Mouse (Mus musculus) neutrophil, adult 5-6 weeks (primary cell): ENCODE results near the gene Mst1. TPM values are rescaled to one million over a fixed set of nuclear protein-coding genes. Genes with fewer than 3 reads are reported as not detected.

ENCODE experiments used
- ATAC-seq: fragments of 151-379, 151-347 bp; 2 replicates; pipeline ENCODE4 v1.8.0; 2017; ENCODE audit warnings: mild to moderate bottlenecking, moderate TSS enrichment; ENCODE audit not compliant: insufficient number of reproducible peaks, poor library complexity, low FRiP score, severe bottlenecking; ENCODE audit errors: extremely low read depth
- total RNA-seq: library from RNA; stranded (forward); fragments of 200-1000 nt; gene quantifications from 2 replicates; pipeline ENCODE4 v1.2.3, GENCODE M21; 2017

Gene Mst1
- total RNA-seq, 1 experiment from 2014 or later, result not detected

DNA sequence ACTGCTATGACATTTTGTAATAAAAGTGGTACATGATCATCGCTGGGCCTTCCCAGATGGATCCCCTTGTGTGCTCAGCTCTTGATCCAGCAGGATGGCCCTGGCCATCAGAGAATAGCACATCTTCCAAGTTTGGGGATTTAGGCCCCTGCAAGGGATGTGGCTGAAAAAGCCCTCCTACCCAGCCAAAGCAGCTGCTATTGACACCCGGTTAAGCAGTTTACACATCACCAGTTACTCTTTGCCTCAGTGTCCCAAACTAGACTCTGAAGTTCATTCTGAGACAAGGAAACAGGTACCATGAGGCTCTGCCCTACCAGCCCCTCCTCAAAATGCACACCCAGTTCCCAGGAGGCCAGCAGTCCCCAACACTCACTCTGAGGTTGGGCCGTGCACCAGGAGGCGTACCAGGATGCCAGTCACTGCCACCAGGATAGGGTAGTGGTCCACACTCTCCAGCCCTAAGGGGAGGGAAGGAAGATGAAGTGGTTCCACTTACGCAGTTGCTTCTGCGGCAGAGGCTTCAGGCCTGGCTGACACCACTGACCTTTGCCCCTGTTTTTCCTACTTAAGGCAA, 24.5 kb upstream of the Mst1 start:
- no peak for ATAC-seq

DNA sequence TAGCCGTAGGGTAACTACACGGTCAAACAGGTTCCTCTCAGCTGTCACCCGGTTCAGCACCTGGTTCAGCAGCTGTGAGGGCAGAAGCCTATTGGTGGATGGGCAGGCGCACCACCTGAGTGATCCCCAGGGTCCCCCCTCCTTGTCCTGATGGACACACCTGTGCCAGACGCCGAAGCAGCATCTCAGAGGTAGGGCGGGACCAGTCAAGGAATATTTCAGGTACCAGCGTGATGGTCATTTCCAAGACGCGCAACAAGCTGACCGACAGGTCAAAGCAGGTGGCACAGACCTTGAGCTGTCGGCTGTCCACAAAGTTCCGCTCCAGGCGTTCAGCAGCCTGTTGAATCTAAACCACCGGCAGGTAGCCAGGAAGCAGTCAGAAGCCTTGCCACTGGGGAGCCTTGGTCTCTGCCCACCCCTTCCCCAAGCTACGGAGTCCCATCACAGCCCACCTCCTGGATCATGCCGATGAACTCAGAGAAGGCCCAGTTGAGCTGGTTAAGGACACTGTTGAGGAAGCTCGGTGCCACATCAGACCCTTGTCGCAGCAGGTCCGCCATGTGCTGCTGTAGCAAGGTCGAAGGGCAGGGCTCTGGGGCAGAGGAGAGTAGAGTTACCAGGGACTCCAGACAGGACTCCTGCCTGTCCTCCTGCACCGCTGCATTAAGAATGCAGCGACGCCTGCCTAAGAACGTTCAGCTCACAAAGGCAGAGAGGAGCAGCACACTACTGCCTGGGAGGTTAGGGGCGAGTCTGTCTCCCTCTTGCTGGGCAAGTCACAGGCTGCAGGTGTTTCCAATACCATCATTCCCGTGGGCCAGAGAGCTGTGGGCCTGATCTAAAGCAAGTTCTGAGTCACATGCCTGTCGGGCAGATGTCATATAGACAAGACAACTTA, 23.6 kb upstream of the Mst1 start:
- no peak for ATAC-seq

GRCm38 (mm10) chr9:108057262-108057562, 23.0 kb upstream of the Mst1 start:
- ATAC-seq, result no peak

- ATAC-seq, result no peak
These were observed 21.9 kb upstream of the Mst1 start for GRCm38 (mm10) chr9:108058291-108058690.

DNA sequence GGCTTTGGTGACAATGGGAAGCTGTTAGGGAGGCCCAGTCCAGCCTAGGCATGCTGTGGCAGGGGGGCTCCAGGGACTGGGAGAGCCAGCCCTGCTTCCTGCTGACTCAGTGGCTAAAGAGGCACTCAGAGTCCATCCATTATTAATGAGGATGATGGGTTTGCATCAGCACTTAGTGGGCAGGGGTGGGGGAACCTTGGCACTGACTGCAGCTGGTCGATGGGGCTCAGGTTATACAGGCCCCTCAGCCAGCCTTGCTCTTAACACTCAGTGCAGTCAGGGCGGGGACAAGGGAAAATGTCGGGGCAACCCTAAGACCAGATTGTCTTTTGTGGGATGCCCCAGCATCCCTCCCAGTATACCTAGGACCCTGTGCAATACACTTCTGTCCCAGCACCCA, 18.1 kb upstream of the Mst1 start:
- ATAC-seq, result no peak

DNA sequence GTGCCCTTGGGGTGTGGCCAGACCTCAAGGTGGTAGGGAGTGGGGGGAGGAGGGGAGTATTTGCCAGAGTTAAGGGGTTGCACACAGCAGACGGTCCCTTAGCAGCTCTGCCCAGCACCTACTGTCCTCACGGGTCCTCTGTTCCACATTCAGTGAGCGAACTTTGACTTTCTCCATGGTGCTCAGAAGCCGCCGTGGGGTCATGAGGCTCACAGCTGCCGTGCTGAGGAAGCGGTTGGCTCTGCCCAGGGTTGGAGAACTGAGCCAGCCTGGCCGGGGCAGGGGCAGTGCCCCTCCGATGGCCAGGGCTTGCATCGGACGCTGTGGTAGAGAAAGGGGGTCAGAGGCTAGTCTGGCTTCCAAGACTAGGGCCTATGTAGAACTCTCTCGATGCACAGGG, 16.9 kb upstream of the Mst1 start:
- ATAC-seq, result no peak

GRCm38 (mm10) chr9:108065491-108066011, 14.7 kb upstream of the Mst1 start:
- no peak for ATAC-seq

GRCm38 (mm10) chr9:108067199-108067598, 13.0 kb upstream of the Mst1 start:
- no peak for ATAC-seq

DNA sequence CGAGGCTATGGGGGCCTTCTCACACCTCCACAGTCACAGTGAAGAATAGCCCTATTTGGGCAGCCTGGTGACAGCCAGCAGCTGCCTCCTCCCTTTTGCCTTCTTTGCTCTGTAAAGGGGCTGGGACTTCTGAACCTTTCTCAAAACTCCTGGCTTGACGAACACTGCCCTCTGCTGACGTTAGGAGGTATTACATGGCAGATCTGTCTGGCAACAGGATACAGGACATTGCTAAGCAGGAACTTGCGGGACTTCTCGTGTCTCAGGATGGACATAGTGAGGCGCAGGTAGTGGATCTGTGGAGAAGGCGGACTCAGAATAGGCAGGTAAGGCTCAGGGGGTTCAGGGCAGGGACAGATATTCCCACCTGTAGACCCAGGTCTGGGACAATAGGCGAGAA, 12.3 kb upstream of the Mst1 start:
- peak; percentile 77 for ATAC-seq

- no peak for ATAC-seq
These were observed 11.2 kb upstream of the Mst1 start for GRCm38 (mm10) chr9:108069007-108069406.

DNA sequence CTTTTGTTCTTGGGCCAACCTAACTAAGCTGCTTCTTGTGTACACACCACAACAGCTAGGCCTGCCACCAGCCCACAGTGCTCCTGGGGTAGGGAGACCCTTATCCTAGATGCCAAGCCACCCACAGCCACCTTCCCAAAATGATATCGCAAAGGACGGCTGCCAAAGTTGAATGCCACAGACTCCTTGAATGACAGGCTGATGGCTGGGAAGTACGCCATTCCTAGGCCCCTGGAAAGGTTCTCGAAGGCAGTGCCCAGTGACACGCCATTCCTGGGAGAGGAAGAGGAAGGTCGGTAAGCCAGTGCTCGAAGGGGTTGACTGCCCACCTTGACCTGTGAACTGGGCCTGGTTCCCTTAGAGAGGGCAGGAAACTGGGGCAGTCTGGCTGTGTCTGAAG, 10.7 kb upstream of the Mst1 start:
- no peak for ATAC-seq

DNA sequence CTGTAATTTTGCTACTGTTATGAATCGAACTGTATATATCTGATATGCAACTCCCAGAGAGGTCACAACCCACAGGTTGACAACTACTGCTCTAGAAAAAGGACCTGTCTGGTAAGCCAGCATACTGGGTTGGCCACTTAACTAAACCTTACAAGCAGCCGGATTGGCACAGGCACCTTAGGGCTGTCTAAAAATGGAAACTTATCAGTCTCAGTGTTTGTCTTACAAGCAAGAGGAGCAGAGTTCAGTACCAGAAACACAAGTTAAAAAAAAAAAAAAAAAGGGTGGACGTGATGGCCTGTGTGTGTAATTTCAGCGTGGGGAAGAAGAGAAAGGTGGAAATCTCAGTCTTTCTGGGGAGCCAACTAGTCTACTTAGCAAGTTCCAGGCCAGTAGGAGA, 8.4 kb upstream of the Mst1 start:
- no peak for ATAC-seq

DNA sequence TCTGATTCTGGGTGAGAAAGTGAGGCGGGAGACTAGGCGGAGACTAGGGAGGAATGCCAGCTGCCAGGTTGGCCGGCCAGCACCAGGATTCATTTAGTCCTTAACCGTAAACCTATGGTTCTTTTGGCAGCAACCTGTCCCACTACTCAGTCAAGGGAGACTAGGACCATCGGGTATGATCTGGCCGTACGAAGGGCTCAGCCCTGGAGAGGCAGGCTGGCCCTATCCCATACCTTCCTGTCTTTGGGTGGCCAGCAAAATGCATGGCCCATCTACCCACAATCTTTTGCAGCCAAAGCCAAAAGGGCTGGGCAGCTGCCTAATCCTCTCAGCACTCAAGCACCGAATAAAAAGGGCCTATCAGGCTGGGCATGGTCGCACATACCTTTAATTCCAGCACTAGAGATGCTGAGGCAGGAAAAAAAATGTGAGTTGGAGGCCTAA, 7.7 kb upstream of the Mst1 start:
- no peak for ATAC-seq

DNA sequence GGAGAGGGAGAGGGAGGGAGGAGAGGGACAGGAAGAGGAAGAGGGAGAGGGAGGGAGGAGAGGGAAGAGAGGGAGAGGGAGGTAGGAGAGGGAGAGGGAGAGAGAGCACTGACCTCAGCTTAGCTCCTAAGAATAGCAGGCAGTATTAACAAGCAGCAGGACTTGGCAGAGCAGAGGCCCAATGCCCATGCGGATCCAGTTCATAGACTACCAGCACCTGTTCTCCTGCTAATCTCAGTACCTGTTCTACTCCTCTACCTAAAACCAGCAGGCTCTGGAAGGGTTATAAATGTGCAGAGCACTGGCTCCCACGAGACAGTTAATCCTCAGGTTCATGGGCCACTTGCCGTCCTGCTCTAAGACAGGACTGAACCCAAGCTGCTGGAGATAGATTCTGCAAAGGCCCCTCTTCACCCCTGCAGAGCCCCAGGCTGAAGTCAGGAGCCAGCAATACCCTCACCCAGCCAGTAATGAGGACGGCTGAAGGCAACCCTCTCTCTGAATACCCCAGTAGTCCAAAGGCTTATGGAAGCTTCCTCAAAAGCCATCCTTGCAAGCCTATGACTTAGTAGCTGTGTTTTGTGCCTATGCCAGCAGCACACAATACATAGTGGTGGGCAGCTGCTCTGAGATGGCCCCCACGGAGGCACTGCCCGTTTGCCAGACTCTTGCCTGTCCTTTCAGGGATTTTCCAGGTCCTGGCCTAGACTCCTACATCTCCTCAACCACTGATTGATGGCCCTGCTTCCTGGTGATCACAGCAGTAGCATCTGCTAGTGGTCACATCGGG, 6.9 kb upstream of the Mst1 start:
- no peak for ATAC-seq

DNA sequence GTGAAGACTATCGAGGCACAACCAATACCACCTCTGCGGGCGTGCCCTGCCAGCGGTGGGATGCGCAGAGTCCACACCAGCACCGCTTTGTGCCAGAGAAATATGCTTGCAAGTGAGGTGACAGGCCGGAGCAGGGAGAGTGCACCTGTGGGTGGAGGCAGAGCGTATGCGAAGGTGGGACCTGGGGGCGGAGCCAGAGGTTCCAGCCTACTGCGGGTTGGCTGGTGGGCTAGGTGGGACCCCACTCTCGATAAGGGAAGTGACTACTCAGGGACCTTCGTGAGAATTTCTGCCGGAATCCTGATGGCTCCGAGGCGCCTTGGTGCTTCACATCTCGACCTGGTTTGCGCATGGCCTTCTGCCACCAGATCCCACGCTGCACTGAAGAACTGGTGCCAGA, 2.3 kb downstream of the Mst1 start:
- ATAC-seq, result no peak

DNA sequence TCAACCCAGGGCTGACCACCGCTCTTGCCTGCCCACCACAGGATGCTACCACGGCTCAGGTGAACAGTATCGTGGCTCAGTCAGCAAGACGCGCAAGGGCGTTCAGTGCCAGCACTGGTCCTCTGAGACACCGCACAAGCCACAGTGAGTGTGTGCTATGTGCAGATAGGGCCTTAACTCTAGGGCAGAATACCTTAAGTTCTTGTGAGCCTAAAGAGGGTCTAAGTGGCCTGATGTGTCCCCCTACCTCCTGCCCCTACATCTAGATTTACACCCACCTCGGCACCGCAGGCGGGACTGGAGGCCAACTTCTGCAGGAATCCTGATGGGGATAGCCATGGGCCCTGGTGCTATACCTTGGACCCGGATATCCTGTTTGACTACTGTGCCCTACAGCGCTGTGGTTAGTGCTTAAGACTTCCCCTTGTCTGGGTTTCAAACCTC, 2.8 kb downstream of the Mst1 start, which contains the start of gene Rnf123:
Rnf123 (minus strand) TSS at position 359 of the 444 bp plus-strand sequence.
- ATAC-seq, result no peak; the same call in 1 of the 2 replicates

- no peak for ATAC-seq
These were observed 3.3 kb downstream of the Mst1 start for GRCm38 (mm10) chr9:108083561-108083960.

DNA sequence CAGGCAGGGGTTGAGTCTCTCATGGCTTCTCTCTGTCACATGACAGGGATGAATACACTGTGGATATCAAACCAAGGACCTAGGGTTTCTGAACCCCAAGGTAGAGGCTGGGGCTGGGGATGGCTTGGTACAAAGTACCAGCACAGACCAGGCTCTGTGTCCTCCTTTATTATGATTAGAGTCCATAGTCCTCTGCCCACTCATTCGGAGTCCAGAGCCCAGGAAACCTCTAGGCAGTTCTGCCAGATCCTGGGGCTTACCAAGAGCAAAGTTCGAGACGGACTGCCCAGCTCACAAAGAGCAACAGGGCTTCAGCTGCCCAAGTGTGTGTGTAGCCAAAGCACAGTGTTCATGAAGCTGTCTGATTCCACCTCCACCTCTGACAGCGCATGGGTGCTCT, 5.0 kb downstream of the Mst1 start:
- ATAC-seq, result no peak

- ATAC-seq, result no peak
These were observed 10.4 kb downstream of the Mst1 start for GRCm38 (mm10) chr9:108090611-108091120.
